Mouse (Mus musculus): ENCODE results near the gene Pbx1.

The Pbx1 gene

DNA sequence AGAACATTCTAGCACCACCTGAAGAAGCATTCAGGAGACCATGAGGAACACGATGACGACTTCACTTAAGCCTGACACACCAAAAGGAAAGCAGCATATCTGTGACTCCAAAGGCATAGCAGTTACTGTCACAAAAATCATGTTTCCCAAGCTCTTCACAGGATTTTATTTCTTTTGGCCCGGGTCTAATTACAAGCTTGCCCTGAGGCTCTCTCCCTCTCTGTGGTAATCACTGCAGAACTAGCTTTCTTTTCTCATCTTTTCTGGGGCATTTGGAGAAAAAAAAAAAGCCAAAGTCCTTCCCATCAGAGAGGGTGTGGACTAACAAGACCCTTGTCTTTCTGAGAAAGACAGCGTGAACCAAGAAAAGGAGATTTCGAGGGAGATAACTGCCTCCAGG is 87.8 kb downstream of the Pbx1 start:
- DNase-seq (ENCODE audit: low spot score), result no peak

- no peak for DNase-seq (ENCODE audit: low spot score)
Measured at GRCm38 (mm10) chr1:168342269-168342668, 89.8 kb downstream of the Pbx1 start.

DNA sequence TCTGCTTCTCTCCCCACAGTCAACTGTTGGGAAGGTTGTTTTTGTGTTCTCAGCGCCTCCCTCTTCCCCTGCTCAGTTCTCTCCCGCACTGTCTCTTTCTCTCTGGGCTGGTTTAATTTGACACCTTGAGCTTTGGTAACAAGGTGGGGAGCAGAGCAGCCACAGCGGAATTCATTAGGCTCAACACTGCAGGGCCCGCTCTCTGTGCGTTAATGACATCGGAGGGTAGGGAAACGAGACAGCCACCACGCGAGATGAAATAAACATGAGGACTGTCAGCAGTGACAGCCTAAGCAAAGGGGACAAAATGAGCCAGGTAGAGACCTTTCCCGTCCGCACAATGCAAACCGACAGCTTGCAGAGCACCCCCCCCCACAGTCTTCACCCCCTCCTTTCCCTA is 90.2 kb downstream of the Pbx1 start:
- DNase-seq (ENCODE audit: low spot score), result no peak

DNA sequence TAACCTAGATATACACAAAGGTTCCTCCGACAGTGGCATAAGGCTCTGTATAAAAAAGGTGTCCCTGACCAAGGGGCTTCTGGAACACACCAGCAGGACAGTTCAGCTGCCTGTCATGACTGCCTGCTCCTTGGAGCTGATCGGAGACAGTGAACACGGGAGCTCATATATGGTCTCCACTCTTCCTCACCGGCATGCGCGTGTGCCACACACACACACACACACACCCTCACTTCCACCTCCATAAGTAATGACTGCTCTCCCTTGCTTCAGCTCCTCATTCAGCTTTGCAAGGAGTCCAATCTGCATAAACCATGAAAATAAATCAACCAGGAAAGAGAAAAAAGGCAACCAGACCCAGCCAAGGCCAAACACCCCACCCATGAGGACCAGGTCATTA is 90.7 kb downstream of the Pbx1 start:
- no peak for DNase-seq (ENCODE audit: low spot score)

DNA sequence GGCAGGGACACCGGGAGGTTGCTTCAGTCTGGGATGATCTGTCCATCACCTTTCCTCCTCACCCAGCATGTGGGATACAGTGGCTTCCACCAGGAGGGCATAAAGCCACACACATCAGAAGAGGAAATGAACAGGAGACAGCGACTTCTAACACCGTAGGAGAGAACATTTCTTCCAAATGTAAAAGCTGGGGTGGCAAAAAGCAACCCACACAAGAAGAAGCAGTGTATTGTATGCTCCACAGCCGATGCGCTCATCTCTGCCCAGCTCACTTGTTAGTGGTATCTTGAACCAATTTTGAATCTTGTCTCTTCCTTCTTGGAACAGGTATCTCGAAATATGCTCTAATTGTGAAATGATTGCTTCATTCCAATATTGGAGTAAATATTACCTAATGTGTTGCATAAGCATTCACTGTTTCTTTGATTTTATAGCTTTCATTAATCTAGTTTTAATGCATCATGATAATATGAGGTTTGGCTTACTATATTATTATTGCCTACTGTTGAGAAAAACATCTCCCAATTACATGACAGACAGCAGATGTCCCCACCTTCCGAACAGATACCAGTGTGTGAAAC is 95.7 kb downstream of the Pbx1 start:
- no peak for DNase-seq (ENCODE audit: low spot score)

DNA sequence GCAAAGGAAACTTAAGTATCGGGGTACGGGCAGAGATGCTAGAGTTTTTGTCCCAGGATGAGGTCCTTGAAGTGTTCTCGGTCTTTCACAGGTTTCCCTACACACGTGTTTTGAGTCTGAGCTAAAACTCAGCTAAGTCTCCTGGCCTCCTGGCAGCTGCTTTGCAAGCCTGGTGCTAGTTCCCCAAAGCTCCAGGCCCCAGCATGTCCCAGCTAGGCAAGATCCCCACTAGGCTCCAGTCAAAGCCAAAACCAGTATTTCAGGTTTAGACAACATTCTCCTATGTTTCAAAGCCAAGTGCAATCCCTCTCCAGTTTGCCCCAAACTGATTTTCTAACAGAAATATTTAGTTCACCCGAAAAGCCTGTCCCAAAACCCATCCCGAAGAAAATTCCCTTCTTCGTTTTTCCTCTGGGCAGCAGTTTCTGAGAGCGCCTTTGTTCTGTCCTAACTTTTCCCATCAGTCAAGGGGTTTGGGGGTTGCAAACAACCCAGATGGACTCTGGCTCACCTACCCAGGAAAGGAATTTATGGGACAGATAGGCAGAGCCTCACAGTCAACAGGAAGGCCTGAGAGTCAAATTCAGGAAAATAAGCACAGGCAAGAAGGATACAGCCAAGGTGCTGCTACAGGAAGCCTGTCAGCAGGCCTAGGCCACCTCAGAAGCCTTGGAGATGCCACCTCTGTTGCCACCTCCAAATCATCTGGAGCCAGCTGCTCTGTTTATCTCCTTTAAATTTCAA is 97.1 kb downstream of the Pbx1 start:
- DNase-seq (ENCODE audit: low spot score), result no peak

DNA sequence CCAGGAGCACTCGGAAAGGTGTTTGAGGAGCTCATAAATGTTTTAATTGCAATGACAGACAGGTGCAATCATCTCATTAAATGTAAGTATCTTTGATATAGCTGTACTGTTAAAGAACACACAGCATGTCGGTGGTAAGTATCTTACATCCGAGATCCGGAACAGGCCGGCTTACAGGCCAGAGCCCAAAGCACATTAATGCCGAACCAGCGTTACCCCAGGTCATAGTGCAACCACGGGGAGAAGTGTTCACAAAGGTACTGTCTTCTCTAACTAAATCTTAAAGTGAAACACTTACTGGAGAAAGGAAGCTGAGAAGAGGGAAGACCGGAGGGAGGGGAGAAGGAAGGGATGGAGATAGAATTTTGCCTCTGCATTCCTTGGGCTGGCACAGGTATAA is 100.0 kb downstream of the Pbx1 start:
- DNase-seq (ENCODE audit: low spot score), result no peak

DNA sequence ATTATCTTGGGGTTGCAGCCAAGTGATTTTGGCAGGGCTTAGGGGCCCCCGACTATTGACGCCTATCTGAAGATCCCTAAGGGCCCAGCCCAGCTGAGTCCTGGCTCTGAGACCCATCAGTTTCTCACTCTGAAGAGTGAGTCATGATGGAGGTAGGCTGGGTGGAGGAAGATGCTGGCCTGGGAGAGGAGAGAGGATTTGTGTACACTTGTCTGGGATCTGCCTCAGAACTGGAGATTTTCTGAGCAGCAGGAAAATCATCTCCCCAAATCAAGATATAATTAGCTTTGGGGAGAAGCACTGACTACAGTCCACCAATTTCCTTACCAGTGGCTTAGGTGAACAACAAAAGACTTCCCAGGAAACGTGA is 103.8 kb downstream of the Pbx1 start:
- no peak for DNase-seq (ENCODE audit: low spot score)

DNA sequence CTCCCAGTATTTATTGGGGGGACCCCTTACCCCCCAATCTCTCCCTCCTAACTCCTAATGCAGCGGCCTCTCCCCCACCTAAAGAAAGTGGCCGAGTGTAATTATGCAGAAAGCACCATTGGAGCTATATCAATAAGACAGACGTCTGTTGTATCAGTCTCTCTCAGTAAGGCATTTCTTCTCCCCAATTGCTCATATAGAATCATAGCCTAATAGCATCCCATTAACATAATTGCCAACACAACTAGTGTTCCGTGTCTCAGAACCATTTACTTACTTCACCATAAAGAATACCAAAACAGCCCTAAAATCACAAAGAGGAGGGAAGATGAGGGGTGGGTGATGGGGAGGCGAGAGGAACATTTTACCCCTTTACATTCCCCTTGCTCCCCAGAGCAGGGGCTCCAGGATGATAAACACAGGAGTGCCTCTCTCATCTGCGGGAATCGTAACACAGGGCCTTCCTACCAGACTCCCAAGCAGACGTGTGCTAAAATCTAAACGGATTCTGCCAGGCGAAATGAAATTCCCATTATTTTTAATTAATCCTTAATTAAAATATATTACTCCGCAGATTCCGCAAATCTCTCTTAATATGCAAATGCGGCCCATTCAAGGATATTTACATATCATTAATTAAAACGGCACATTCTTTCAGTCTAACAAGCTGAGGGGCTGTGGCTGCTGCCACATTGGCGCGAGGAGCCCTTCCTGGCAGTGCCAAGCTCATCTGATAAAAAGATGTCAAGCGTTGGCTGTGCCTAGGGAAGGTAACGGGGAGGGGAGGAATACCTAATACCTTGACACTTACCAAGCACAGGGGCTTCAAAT is 104.5 kb downstream of the Pbx1 start:
- DNase-seq (ENCODE audit: low spot score), result no peak

- no peak for DNase-seq (ENCODE audit: low spot score)
Measured at GRCm38 (mm10) chr1:168325786-168326185, 106.3 kb downstream of the Pbx1 start.

GRCm38 (mm10) chr1:168324306-168325085 is 107.6 kb downstream of the Pbx1 start:
- DNase-seq (ENCODE audit: low spot score), result no peak

DNA sequence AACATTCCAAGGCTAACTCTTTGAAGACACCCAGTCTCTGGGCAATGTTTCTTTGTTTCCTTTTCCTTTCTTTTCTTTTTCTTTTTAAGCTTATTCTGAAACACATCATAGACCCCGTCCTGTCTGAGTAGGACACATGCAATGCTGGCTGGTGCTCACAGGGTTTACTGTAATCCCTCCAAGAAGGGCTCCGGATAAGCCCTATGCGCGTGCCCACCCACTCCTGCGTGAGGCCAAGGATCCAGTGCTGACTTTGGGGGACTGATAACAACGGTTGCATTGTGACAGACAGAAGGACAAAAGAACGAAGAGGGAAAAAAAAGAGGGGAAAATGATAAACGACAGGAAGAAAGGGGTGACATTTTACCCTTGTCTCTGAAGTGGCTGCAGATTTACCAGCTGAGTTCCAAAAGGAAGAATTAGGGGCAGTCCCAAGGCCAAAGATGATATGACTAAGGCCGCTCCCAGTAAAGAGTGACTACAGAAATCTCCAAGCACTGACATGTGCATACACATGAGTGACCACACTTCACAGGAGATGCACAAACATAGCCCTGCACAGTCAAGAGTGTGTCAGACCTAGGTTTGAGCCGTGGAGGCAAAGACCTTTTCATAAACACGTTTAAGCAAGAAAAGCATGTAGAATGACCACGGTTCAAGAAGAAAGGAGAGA is 108.5 kb downstream of the Pbx1 start:
- DNase-seq (ENCODE audit: low spot score), result no peak

DNA sequence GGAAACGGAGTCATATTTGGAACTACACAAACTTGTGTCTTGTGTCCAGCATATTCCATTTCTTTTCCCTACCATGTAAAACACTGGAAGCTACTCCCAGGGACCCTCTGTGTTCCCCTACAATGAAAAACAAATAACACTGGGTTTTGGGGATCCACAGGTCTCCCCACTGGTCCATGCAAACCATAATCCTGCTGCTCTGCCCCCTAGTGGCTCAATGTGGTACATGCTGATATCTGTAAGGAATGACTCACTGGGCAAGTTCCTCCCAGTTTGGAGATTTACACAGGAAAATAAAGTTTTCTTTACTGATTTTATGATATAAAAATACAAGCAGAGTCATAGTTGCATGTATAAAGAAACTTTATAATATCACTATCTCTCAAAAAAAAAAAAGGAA is 109.2 kb downstream of the Pbx1 start:
- no peak for DNase-seq (ENCODE audit: low spot score)

DNA sequence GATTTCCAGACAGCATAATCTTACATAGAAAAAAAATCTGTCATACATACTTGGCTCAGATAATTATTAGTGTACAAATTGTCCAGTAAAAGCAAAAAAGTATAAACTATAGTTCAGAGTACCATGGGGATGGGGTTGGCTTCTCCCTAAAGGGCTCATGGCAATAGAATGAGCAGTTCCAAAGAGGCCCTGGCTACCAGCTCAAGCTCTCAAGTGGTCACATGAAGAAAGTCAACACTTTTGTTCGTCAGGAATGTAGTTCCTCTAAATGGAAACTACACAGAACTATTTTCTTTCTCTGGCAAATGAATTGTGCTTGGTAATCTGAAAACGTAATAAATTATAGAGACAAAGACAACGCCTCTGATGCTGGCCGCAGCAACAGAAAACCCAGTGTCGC is 112.4 kb downstream of the Pbx1 start:
- no peak for DNase-seq (ENCODE audit: low spot score)

DNA sequence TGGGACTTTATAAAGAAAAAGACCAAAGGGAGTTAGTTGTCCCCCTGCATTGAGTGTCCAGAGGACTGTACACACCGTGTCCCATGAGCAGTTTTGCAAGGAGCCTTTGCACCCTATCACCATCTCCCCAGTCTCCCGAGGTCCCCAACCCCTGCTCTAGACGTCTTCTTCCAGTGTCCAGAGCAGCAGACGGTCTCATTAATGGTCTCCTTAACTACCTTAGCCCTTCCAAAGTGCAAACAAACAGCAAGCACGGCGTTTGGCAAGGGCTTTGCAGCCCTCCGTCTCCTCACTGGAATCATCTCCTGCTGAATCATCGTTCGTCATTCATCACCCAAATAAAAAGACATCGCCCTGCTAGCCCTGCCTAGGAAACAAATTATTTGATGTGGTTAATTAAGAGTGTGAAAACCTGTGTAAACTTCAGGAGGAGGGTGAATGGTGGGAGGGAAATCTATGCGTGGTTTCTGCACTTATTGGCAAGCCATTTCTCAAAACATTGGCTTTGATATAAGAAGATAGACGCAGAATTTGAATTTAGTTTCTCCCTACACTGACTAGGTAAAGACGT is 113.1 kb downstream of the Pbx1 start:
- no peak for DNase-seq (ENCODE audit: low spot score)

GRCm38 (mm10) chr1:168313772-168314171 is 118.3 kb downstream of the Pbx1 start:
- no peak for DNase-seq (ENCODE audit: low spot score)

GRCm38 (mm10) chr1:168312710-168313447 is 119.2 kb downstream of the Pbx1 start:
- DNase-seq (ENCODE audit: low spot score), result no peak

- DNase-seq (ENCODE audit: low spot score), result no peak
Measured at GRCm38 (mm10) chr1:168309101-168309521, 123.0 kb downstream of the Pbx1 start.

DNA sequence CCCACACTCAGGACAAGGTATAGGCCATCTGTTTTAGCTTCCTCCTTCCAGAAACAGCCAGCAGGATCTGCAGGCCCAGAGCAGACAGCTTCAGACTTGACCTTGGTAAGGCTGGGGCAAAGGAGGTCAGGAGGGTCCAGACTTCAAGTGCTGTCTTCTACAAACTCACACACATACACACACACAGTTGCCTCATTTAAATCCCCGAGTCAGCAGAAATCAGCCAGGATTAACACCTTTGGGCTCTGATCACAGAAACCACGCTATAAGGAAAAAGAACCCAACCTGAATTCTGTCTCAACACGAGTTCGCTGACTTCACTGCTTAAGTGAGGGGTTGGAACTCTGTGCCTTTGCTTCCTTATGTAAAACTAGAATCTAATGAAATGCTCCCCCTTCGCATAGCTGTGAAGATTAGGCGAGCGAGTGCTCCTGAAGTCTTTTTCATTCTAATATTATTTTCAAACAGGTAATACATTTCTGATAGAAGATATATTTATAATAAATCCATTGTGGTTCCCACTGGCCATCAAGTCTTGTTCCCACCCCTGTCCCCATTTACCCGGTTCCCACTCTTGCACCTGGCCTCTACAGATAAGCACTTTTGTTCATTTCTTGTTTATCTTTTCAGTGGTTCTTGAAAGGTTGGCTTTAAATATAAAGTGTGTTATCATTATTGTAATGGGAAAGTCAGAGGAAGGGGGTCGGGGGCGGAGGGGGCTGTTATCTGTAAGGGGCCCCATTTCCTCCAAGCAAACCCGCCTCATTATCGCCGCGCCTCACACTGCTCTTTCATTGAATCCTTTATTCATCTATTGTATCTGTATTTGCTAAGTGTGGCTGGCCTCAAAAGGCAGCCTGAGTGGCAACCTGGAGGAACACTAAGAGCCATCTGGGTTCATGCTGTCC is 124.5 kb downstream of the Pbx1 start:
- DNase-seq (ENCODE audit: low spot score), result no peak

DNA sequence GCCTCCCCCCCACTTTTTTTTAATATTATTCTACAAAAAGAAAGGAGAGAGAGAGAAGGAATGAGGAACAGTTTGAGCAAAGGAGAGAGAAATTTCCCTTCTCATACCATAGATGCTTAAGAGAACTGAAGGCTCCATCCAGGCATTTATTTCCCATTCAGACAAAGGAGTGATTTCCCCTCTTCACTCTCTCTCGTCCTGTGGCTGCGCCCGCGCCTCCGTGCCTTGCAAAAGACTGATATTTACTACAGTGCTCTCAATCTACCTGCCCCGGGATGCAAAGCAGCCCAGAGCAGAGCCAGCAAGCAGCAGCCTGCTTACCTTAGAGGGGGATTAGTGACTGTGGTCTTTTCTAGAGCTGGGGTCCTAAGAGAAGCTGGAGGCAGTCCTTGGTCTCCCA is 131.6 kb downstream of the Pbx1 start:
- no peak for DNase-seq (ENCODE audit: low spot score)
